Mouse (Mus musculus): ENCODE results near the gene Samd4.
A peak's percentile ranks its signal among the peaks of the same experiment; 100 is the strongest.

The Samd4 gene

GRCm38 (mm10) chr14:47074045-47074666, 191.5 kb downstream of the Samd4 start:
- no peak for DNase-seq (ENCODE audit: low spot score in 2 of 2)

DNA sequence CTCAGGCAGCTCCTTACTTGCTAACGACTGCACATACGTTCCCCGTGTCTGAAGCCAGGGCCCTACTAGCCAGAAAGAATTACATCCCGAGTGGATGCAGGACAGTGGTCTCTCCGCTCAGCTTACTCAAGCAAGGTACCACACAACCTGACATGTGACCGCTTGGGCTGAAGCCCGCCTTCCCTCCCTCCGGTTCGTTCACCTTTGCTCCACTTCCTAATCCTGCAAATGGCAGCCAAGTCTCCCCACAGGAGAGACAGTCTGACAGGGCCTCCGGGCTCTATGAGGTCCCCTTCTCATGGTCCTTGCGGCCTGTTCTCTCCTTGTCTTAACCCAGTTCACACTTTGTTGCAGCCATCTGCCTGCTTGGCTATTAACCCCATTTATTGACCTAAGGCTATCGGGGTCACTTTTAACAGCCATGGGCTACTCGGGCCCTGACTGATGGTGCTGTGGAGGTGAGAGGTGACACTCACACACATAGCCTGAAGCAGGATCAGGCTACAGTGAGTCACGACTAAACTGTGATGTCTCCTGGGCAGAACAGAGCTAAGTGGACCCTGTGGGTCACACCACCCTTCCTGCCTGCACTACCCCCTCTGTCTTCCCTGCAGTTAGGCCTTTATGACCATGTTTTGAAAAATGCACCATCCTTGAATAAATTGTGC, 192.5 kb downstream of the Samd4 start:
- no peak for DNase-seq (ENCODE audit: low spot score in 2 of 2)

DNA sequence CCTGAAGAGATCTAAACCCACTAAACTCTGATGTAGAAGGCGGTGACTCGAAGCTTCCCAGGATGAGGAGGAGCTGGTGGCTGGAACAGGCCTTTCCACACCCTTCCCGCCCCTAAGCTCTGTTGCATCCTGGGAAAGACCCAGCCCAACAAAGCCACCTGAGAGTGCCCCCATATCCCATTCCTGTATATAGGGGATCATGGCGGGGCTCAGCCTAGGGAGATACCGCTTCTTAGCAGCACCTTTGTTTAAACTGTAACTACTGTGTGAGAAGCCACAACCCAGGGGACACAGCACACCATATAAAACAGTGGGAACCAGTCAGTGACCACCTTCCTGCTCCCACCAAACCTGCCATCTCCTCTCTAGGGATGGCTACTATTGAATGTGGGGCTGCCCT, 193.2 kb downstream of the Samd4 start:
- DNase-seq (ENCODE audit: low spot score in 2 of 2): no peak

DNA sequence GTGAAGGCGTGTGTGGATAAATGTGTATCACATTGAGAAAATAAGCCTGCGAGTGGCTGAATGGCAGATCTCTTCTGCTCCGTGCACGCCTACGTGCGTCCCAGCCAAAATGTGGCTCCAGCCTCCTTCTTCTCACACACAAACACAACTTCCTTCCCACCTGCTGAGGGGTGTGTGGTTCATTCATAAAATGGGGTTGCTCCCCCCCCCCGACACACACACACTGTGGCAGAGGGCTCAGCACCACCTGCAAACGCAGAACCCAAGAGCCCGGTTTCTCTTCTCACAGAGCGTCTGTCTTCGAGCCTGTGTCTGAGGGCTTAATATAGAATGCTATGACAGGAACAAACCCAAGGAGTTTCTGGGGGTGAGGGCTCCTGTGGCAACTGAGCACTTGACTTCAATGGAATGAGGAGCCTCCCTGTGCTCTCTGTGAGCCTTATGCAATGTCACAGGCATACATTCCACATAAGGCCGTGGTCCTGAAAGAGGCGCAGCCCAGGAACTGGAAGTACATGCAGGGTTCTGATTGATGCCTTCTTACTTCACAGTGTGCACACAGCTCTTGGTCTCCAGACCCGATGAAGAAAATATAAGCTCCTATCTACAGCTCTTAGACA, 194.4 kb downstream of the Samd4 start:
- no peak for DNase-seq (ENCODE audit: low spot score in 2 of 2)

GRCm38 (mm10) chr14:47077576-47077970, 194.9 kb downstream of the Samd4 start:
- no peak for DNase-seq (ENCODE audit: low spot score in 2 of 2)

- no peak for DNase-seq (ENCODE audit: low spot score in 2 of 2)
These were observed 197.3 kb downstream of the Samd4 start for GRCm38 (mm10) chr14:47079911-47080310.

DNA sequence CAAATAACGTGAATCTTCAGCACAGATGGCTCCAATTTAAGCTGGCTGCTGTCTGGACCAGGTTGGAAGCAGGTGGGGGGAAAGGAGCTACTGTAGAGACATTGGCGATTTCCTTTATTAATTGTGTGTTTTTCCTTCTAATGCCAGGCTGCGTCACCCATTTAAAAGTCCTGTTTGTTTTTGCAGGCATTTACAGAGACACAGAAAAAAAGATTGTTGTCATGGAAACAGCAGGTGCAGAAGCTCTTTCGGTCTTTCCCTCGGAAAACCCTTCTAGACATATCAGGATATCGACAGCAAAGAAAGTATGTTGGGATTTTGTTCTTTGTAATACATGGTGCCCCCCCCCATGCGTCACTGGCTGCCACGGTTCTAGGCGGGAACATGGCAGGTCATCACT, 200.7 kb downstream of the Samd4 start:
- DNase-seq (ENCODE audit: low spot score in 2 of 2): no peak

- DNase-seq (ENCODE audit: low spot score in 2 of 2): no peak
These were observed 201.2 kb downstream of the Samd4 start for GRCm38 (mm10) chr14:47083838-47084237.

GRCm38 (mm10) chr14:47084686-47085085, 202.0 kb downstream of the Samd4 start:
- no peak for DNase-seq (ENCODE audit: low spot score in 2 of 2)

- no peak for DNase-seq (ENCODE audit: low spot score in 2 of 2)
These were observed 203.5 kb downstream of the Samd4 start for GRCm38 (mm10) chr14:47086123-47086522.

DNA sequence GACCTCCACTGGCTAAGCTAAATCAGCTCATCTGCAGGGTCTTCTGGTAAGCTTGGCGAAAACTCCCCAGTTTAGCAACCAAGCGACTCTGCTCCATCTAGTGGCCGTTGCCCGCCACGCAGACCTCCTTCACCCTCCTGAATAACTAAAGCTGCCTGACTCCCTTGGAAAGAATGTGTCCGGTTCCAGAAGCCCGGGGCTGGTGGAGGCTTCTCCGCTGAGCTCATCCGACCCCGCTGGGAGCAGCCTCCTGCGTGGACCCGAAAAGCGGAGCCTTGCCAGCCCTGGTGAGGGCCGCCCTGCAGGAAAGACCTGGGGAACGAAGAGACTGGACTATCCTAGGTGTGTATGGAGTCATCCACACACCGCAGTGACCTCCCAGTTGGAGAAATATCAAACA, 204.1 kb downstream of the Samd4 start:
- DNase-seq (ENCODE audit: low spot score in 2 of 2): peak; percentile 39 to 45

- peak; percentile 62 to 82 for DNase-seq (ENCODE audit: low spot score in 2 of 2)
These were observed 204.5 kb downstream of the Samd4 start for GRCm38 (mm10) chr14:47087182-47087581.

DNA sequence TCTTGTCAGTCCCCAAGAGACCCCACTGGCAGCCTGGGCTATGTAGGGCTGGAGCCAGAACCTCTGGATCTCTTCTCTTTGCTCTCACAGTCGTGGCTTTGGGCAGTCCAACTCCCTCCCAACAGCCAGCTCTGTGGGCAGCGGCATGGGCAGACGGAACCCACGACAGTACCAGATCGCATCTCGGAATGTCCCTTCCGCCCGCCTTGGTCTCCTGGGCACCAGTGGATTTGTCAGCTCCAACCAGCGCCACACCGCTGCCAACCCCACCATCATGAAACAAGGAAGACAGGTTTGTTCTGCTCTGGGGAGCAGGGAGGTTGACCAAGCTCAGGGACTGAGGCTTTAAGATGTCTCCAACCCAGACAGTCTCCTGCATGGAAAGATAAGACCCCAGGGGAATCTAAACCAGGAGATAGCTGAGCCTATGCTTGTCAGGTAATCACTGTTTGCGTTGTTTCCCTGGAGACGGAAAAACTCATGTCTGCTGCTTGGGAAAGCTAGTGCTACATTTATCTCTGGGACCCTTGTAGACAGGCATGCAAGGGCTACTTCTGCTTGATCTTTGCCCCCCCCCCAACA, 205.1 kb downstream of the Samd4 start:
- DNase-seq (ENCODE audit: low spot score in 2 of 2): peak in 1 of 2 experiments; percentile 29

- peak; percentile 29 to 59 for DNase-seq (ENCODE audit: low spot score in 2 of 2)
These were observed 205.7 kb downstream of the Samd4 start for GRCm38 (mm10) chr14:47088339-47088738.

DNA sequence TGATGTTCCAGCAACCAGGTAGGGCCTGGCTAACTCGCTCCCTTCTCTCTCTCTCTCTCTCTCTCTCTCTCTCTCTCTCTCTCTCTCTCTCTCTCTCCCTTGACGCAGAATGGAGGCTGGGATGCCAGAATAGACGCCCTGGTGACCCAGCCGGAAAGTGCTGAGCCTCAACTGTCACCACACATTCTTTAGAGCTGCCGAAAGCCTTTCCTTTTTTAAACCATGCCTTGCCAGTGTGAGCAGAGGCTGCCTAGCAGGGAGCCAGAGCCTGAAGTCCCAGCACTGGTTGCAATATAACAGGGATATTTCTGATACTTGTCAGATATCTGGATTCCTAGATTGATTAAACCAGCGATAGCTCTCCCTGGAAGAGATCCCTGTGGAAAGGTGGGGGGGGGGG, 206.5 kb downstream of the Samd4 start:
- DNase-seq (ENCODE audit: low spot score in 2 of 2): no peak

DNA sequence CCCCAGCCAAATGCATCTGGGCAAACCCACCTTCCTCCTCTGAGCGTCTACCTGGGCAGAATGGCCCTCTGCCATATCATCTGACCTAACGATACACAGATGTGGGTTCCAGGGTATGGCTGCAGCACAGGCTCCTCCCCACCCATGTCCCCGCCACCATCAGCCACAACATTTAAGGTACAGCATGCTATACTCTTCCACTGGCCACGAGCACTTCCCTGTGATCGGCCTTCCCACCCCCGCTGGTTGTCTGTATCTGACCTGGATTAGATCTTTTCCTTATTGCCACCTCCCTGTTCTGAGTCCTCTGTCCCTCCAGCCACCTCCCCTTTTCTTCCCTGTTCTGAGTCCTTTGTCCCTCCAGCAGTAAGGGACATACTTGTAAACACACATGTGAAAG, 209.3 kb downstream of the Samd4 start:
- no peak for DNase-seq (ENCODE audit: low spot score in 2 of 2)

- DNase-seq (ENCODE audit: low spot score in 2 of 2): no peak
These were observed 210.7 kb downstream of the Samd4 start for GRCm38 (mm10) chr14:47093355-47093792.

DNA sequence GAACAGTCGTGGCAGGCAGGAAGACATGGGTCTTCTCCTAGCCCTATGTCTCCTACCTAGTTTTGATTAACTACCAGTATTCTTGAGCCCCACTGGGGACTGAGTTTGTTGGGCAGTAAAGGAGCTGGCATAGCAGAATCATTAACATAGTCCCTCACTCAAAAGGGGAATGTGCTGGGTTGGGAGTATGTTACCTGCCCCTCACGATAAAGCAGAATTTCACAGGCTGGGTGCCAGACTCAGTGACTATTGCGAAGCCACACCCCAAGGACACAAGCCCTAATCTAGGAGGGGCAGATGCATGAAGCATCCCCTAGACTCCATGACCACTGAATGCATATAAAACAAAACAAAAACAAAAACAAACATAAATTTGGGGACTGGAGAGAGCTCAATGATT, 212.4 kb downstream of the Samd4 start:
- peak; percentile 47 to 77 for DNase-seq (ENCODE audit: low spot score in 2 of 2)

GRCm38 (mm10) chr14:47096357-47096756, 213.7 kb downstream of the Samd4 start:
- DNase-seq (ENCODE audit: low spot score in 2 of 2): no peak

- DNase-seq (ENCODE audit: low spot score in 2 of 2): peak; percentile 17 to 19
These were observed 221.9 kb downstream of the Samd4 start for GRCm38 (mm10) chr14:47104246-47105173.

DNA sequence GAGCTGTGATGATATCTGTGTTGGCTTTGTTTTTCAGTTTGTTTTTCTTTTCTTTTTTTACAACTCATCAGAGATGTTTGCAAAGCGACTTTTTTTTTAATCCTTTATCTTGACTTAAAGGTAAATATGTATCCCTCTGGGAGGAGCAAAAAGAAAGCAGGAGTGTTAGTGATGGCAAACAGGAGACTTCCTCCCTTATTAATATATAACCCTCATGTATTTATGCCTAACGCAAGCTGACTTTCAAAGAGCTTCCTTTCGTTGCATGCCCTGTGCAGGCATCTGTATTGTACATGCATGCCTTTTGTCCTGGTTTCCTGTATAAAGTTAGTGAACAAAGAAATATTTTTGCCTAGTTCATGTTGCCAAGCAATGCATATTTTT, 222.5 kb downstream of the Samd4 start:
- DNase-seq (ENCODE audit: low spot score in 2 of 2): no peak

DNA sequence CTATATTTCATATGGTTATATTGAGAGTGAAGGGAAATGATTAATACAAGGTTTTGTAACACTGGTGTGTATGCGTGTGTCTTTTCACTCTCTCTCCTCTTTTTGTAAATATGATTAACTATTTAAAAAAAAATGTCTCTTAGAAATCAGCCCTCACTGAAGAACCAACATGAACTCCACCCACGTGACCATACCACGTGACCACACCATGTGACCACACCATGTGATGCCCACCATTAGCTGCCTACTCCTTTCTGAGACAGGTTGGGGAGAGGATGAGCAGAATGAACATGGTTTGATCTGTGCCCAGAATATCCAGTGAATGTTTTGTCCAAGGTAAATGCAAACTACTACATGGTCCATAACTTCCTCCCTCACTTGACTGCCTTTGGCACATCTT, 223.1 kb downstream of the Samd4 start:
- DNase-seq (ENCODE audit: low spot score in 2 of 2): no peak

Data from spleen, postnatal 36 days (tissue).